Mouse (Mus musculus) cerebellum, postnatal 14 days (tissue): Measurements from ENCODE around the gene Rasal3.

Experiments
- DNase-seq, 2 experiments: peaks; one replicate each; pipeline ENCODE4 v3.0.0; 2021; ENCODE audit warnings: mixed read lengths in 2 of 2

Rasal3 gene

DNA sequence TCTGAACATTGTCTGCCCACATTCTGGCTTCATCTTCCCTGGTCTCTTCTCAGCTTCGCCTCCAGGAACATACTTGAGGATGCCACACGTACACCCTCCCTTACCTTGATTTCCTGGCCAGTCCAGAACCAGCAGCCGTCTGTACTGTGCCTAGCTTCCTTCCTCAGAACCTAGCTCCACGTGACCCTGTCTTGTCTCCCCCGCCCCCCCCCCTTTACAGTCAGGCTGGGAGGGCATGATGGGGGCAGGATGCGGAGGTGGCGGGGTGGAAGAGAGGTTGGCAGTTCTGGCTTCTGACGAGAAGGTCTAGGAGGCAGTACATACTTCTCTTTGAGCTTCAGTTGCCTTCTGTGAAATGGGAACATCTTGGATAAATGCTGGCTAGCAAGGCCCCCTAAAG, at the start of gene Rasal3:
Gene Rasal3 (minus strand): TSS at position 167 of the 400 bp plus-strand sequence.
- DNase-seq = no peak

DNA sequence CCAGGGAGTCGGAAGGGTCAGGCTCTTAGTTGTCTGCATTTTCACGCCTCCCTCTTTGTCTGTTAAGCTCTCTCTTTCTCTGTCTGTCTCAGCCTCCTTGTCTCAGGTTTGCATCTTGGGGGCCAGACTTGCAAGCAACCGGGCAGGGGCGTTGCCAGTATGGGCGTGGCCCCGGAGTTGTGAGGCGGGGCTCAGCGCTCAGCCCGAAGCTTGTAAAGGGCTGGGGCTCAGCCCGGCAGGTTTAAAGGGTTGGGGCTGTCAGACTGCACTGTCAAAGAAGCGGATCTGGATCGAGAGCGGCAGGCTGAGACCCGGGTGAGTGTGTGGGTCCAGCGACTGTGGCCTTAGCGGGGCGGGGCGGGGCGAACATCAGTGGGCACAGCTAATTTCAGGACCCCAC, 49.1 kb upstream of the Rasal3 start, which contains the start of gene Cyp4f39:
Gene Cyp4f39 (plus strand): TSS at position 242 of the 400 bp plus-strand sequence.
- peak in 1 of 2 experiments; percentile 15 for DNase-seq

DNA sequence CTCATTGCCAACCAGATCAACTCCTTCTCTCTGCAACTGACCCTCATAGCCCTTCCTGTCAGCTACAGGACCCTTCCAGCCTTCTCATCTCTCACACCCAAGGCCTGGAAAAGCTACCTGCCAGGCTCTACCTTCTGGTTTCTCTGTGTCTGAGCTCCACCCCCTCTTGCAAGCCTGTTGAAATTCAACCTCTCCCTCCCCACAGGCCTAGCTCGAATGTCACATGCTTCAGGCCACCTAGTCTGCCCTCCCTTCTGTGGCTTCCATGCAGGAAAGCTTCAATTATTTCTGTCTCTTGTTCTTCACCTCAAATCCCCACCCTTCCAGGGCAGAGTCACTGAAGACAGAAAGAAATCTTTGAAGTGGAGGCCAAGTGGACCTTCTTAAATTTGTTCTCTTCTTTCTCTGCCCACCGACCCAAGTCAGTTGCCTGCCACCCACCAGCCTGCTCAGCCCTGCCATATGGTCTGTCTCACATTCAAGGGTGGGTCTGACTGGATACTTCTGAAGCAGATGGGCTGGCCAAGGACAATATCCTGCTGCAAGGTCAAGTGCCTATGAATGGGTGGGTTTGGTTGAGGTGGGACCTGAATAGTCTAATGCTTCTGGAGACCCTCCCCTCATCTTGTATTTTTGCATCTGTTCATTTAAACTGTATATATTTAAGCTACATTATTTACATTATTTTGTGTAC, 47.6 kb upstream of the Rasal3 start:
- DNase-seq = no peak

DNA sequence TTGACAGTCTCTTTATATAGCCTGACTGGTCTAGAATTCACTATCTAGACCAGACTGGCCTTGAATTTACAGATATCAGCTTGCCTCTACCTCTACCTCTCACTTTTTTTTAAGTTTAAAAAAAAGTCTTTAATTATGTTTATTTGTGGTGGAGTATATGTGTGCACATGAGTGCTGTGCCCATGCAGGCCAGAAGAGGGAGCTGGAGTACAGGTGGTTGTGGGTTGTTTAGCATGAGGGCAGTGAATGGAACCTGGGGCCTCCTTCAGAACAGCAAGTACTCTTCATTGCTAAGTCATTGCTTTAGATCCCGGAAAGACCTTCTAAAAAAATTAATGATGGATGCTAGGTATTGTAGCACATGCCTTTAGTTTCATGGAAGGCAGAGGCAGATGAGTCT, 45.7 kb upstream of the Rasal3 start:
- DNase-seq = no peak

DNA sequence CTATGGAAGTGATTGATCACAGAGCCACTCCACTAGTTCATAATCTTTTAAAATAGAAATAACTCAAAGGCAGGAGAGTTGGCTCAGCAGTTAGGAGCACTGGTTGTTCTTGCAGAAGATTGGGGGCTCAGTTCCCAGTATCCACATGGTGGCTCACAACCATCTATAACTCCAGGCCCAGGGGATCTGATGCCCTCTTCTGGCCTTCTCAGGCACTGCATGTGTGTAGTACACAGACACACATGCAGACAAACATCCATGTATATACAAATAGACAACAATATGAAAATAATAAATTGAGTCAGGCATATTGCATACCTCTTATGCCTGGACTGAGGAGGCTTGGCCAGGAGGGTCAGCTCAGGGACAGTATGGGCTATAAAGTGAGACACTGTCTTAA, 43.8 kb upstream of the Rasal3 start:
- no peak for DNase-seq

DNA sequence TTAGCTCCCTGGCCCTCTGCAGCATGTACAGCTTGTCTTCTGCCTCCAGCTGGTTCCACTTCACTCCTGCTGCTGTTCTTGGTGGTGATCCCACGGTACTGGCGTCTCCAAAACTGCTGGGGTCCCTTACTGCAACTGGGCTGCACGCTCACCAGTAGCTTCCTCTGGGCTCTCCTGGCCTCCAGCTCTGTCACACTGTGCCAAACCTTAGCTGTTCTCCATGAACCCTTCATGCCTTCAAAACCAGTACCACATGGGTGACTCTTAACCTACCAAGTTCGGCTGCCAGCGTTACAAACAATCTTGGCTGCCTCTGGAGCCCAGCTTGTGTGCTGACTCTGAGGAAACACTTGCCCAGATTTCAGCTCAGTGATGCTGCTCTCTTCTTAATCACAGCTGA, 41.6 kb upstream of the Rasal3 start:
- DNase-seq = no peak

DNA sequence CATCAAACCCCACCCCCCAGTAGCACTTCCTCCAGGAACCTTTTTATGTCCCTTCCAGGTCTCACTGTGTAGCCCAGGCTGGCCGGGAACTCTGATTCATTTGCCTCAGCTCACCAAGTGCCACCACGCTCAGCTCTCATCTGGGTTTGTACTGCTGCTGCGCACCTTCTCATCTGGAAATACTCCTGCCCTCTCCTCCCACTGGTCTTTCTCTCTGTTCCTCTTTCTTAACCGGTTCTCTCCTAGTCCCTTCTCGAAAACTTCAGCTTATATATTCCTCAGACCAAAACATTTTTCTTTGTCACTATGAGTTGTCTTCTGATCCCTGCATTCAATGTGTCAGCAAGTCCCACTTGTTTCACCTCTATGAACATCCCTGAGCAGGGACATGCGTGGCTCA, 39.9 kb upstream of the Rasal3 start:
- no peak for DNase-seq

DNA sequence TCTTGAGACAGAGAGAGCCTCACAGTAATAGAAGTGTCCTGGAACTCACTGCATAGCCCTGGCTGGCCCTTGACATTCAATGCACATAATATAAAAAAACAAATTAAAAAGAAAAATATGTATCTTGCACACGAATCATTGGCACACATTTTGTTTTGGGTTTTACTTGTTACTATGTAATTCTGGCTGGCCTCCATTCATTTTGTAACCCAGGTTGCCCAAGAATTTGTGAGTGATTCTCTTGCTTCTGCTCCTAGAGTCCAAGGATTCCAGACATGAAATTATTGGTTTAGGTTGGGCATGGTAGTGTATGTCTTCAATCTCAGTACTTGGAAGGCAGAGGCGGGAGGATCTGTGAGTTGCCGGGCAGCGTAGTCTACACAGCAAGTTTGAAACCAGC, 33.7 kb upstream of the Rasal3 start:
- DNase-seq = no peak

DNA sequence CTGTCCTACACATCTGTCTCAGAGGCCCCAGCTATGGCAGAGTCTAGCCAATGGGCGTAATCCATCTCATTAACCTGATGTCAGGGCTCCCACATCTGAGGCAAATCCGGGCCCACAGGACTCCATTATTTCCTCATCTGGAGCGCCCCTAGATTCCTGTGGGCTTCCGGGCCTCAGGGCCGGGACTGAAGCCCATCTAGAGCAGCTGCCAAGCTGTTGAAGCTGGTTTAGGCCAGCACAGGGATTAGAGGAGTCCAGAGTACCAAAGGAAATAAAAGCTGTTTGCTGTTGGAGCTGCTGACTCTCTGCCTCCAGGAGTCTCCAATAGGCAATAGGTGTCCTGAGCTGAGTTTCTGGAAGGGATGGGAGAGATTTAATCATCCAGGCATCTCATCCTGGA, 31.8 kb upstream of the Rasal3 start:
- no peak for DNase-seq

DNA sequence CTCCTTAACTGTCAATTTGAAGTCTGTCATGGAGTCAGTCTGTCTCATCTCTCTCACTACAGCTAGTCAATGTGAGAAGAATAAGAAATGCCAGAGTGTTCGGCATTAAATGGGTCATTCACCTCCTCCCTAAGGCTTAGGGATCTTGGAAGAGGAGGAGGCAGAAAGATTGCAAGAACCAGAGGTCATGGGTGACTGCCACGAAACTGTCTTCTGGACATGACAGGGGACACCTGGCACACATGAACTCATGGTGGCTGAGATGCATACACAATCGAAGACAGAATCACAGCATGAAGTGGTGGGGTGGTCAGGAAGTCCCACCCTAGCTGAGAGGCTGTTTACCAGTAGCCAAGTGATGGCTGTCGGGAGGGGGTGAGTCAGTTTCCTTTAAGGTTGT, 30.9 kb upstream of the Rasal3 start:
- DNase-seq = no peak

DNA sequence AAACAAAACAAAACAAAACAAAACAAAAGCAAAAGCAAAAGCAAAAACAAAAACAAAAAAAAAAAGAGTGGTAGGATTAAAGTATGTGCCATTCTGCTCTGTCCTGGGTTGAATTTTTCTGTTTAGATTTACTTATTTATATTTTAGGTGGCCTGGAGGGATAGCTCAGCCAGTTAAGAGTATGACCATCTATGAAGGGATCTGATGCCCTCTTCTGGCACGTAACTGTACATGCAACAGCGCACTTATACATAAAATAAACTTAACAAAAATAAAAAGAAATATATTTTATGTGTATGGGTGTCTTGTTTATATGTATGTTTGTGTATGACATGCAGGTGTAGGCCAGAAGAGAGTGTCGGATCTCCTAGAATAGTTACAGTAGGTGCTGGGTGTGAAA, 28.6 kb upstream of the Rasal3 start:
- peak; percentile 15 to 25 for DNase-seq

DNA sequence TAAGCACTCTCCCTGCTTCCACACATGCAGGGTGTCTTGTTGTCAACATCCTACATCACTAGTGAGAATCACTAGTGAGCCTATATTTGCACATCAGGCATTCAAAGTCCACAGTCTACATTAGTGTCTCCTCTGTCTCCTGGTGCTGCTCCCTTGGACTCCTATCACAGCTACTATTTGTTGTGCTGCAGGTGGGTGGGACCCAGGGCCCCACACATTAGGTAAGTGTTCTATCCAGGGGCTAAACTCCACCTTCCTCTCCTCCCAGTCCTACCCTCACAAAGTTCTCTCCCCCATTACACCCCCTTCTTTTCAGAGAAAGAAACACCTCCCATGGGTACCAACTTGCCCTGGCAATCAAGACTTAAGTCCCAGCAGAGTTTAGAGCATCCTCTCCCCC, 23.2 kb upstream of the Rasal3 start:
- no peak for DNase-seq

DNA sequence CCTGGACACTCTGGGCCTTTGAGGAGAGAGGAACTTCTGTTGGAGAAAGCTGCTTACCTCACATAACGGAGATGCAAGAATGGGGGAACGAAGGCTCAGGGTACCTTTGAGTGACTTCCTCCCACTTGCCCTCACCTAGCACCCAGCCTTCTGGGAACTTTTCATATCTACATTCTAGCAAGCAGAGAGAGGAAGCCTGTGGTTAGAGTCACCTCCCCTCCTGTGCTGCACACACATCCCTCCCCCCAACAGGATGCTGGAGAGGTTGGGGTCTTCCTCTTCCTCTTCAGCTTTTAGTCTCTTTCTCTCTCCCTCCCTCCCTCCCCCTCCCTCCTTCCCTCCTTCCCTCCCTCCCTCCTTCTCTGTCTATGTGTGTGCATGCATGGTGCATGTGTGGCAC, 20.7 kb upstream of the Rasal3 start, which contains the start of gene Pglyrp2:
Gene Pglyrp2 (minus strand): TSS at position 134 of the 400 bp plus-strand sequence.
- DNase-seq = no peak

DNA sequence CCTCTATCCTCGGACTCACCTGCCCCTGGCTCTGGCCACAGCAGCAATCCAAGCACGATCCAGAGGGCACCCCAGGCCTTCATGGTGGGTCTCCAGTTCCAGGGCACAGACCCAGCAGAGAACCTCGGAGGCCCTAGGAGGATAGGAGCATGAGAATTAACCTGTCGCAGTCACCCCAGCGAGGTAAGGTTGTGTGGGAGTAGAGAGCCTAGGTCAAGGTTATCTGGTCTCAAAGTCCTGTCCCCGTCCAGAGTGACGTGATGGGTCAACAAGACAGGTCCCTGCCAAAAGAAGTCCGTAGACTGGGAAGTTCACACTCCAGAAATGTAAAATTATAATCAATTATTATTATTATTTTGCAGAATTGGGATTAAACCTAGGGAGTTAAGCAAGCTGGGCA, 17.4 kb upstream of the Rasal3 start:
- DNase-seq = no peak

DNA sequence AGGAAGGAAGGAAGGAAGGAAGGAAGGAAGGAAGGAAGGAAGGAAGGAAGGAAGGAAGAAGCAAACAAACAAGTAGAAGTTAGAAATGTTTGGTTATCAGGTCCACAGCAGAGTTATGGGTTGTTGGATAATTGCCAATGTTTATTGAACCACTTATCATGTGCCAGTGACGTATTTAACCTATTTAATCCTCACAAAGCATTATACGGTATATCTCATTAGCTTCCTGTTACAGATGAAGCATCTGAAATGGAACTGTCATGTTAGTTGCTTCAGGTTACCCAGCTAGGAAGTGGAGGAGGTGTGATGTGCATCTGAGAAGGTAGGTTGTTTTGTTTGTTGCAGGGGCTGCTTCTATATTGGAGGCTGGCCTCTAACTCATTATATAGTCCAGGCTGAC, 16.6 kb upstream of the Rasal3 start:
- DNase-seq = no peak

DNA sequence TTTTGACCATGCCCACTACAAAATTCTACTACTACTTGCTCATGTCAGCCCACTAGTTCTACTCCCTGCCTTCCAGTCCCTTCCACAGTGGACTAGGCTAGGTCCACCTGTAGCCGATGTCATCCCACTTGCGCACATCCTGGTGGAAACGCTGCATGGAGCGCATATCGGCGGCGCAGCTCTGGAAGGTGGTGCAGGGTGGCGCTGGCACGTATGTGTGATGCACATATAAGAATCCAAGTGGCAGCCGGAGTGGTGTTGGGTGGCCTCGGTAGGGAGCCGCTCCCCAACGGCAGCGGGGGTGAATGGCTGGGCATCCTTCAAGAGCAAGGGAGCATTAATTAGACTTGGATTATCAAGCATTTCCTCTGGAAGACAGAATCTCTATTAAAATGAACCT, 13.4 kb upstream of the Rasal3 start:
- DNase-seq = no peak

DNA sequence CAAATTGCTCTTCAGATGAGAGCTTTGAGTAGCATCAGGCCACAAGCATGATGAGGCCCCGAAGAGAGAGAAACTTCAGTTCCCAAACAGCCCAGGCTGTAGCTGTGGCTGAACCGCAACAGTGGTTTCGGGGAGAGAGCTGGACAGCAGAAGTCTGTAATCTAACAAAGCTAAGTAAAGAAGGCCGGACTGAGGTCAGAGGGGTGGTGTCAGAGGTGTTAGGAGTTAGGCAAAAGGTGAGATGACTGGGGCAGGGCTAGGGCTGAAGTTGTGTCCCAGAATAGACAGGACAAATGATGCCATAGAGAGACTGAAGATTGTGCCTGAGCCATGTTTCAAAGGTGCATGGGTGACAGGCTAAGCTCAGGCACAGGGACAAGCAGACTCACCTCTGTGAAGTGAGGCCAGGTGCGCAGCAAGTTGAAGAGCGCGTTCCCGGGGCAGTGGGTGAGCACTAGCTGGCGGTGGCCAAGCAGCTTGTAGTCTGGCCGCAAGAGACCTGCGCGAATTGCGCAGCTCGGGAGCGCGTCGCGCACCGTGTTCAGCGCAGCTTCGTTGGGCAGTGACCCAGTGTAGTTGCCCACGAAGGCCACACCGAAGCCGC, 12.1 kb upstream of the Rasal3 start:
- no peak for DNase-seq

DNA sequence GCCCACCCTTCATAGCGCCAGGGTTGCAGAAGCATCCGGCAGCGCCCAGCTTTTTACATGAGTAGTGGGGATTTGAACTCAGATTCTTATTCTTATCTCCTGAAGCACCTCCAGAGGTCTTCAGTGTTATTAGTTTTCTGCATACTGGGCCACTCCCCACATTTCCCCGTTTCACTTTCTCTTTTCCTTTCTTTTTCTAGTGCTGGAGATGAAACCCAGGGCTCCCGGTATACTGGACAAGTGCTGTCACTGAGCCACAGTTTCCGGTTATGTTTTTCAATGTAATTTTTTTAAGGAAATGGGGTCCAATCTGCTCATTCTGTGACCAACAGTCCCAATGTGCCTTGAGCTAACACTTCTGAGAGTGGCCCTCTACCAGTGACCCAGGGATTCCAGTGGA, 8.5 kb upstream of the Rasal3 start:
- DNase-seq = no peak

DNA sequence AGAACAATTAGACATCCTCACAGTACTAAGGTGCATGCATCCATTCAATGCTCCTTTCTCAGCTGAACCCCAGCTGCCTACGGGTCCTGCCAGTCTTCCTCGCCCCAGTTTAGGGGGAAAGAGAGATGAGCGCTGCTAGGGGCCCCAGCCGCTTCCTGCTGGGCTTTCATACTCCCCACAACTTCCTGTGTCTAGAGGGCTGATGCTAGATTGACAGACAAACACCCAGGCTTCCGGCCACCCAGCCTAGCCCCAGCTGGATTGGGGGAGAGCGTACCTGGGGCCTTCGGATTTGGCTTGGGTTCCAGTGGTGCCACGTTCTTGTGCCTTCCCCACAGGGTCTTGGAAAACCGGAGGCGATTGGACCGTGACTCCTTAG, 615 bp downstream of the Rasal3 start:
- DNase-seq = no peak

DNA sequence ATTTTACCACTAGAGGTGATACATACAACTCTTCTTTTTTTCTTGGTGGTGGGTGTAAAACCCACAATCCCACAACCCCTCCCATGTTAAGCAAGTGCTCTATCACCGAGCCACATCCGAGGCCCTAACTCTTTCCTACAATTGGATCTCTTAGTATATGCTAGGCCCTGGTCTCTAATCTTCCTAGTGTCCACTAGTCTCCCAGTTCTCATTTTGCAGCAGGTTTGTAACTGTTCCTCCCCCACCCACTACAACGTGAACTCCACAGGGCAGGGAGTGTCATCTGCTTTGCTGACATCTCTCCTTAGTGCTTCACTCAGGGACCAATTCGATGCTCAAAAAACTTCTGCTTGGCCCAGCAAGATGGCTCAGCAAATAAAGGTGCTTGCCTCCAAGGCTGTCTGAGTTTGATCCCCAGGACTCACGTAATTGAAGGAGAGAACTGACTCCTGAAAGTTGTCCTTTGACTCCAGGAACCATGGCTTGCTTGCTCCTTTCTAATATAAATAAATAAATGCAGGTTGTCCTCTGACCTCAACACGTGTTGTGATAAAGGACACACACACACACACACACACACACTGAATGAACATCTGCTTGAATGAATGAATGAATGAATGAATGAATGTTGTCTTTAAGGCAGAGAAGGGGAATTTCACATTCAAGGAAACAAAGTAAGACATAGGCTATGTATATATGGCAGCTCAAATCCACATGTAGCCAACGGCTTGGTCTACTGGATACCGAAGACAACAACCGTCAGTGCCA, 1.2 kb downstream of the Rasal3 start:
- no peak for DNase-seq

DNA sequence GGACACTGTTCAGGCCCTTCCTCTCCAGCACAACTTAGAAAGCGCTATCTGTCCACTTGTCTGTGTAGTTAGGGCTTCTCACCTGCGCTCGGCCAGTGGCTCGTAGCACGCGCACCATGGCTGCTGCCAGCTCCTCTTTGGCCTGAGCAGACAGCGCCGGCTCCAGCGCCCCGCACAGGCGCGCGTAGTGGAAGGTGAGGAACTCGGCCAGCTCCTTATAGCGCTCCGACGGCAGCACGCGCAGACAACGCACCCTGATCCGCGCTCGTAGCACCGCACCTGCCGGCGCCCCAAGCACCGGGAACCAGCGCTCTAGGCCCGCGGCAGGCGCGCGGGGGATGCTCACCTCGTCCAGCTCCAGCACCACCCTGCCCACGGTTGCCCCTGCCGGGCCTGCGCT, 7.1 kb downstream of the Rasal3 start:
- DNase-seq = no peak

DNA sequence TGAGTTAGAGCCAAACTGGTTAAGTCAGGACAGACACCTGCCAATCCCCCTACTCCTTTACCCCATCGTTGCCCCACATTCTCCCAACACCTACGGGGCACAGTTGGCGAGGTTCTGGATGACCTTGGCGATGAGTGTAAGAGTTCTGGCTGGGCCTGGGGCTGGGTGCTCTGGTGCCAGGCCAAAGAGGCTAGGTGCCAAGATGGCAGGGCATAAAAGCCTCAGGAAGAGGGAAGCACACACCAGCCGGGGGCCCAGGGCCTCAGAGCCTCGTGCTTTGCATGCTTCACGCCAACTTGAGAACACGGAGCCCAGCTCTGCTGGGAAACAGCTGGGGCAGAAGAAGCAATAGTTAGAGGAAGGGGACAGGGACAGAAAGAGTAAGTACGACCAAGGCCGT, 9.4 kb downstream of the Rasal3 start:
- no peak for DNase-seq

DNA sequence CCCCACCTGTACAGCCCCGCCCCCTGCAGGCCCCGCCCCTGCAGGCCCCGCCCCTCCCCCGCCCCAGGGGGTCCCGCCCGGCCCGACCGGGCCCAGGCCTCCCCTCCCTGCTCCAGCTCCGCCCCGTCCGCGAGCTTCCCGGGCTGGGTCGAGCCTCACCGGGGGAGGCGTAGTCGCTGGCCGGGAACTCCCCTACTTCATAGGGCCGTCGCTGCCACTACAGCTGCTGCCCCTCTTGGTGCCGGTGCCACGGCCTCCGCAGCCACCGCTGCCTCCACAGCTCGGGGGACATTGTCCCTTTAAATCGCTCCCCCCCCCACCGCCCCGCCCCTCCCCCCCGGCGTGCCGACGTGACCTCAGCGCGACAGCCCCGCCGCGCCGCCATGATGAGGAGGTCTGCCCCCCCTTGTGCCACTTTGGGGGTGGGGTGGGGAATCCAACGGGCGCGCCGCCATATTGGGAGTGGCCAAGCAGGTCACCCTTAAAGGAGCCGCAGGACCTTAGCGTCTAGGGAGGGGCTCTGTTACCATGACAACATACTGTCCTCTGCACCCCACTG, 14.2 kb downstream of the Rasal3 start, which contains the start of gene Wiz:
Gene Wiz (minus strand): TSS at position 339 of the 559 bp plus-strand sequence.
- DNase-seq = peak; percentile 95 to 97
